Mouse (Mus musculus) hindbrain, embryonic 12.5 days (tissue): ENCODE measurements at regions not wholly inside any gene's neighbourhood (a gene's known extent, or its start where the extent isn't known, plus 50 kb on each side); places are given as distances from the start of the nearest gene placed in this dataset.
A peak's percentile ranks its signal among the peaks of the same experiment; 100 is the strongest.
"Not testable (repeated sequence)": the region's sequence is repeated elsewhere in the genome, so short reads cannot be mapped to it uniquely, and the experiment has no call there.

Experiments
- ATAC-seq: fragments of 200-750 bp; cut with Nextera tagmentation; 2 replicates; pipeline ENCODE4 v1.8.0; 2017; ENCODE audit warnings: moderate TSS enrichment; ENCODE audit not compliant: low FRiP score
- H3K27ac ChIP-seq: fragments of 300-500 bp; sonication (generic); 2 replicates; pipeline ENCODE4 v1.5.1; 2016; ENCODE audit warnings: mild to moderate bottlenecking
- H3K27me3 ChIP-seq: fragments of 300-500 bp; sonication (generic); 2 replicates; pipeline ENCODE4 v1.6.1; 2016; ENCODE audit warnings: mild to moderate bottlenecking
- H3K36me3 ChIP-seq: fragments of 300-500 bp; sonication (generic); 2 replicates; pipeline ENCODE4 v1.6.1; 2016; ENCODE audit warnings: mild to moderate bottlenecking
- H3K4me1 ChIP-seq: fragments of 300-500 bp; sonication (generic); 2 replicates; pipeline ENCODE4 v1.6.1; 2016
- H3K4me2 ChIP-seq: fragments of 300-500 bp; sonication (generic); replicated peaks from 2 replicates; pipeline ENCODE4 v1.6.1; 2016; ENCODE audit warnings: mild to moderate bottlenecking
- H3K4me3 ChIP-seq: fragments of 300-500 bp; sonication (generic); 2 replicates; pipeline ENCODE4 v1.5.1; 2016; ENCODE audit warnings: mild to moderate bottlenecking
- H3K9ac ChIP-seq: fragments of 300-500 bp; sonication (generic); 2 replicates; pipeline ENCODE4 v1.6.1; 2016; ENCODE audit warnings: mild to moderate bottlenecking, moderate library complexity
- H3K9me3 ChIP-seq: fragments of 300-500 bp; sonication (generic); replicated peaks from 2 replicates; pipeline ENCODE4 v1.6.1; 2016; ENCODE audit warnings: mild to moderate bottlenecking
- WGBS: fragments of 180-500 bp; shearing (Covaris S2); methylation state at CpG from one replicate; pipeline ENCODE4 v1.1.7; 2016; 5-methylcytosine and 5-hydroxymethylcytosine counted together

DNA sequence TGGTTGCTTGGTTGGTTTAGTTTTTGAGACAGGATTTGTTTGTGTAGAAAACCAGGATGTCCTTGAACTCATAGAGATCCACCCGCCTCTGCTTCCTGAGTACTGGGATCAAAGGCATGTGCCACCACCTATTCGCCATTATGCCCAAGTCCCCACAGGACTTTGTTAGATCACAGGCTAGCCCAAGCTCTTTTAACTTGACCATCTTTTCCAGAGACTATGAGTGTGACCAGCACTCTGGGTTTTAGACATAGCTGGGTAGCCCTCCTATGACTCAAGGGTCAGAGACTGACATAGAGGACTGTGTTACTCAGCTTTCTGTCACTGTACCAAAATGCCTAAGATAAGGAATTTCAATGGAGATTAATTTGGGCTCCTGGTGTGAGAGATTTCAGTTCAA is 295.3 kb upstream of the Kdm8 start:
- Histone ChIP-seq H3K27ac (no peak overlapping the region), H3K36me3 (no peaks in the 10 kb centered on the region), H3K27me3 (no peaks in the 10 kb centered on the region), H3K9ac (no peak overlapping the region), H3K4me1 (no peaks in the 10 kb centered on the region), H3K4me2 (no peak overlapping the region), H3K4me3 (no peak overlapping the region), H3K9me3 (no peaks in the 10 kb centered on the region)
- 98% methylated on average over 2 of the region's 2 CpGs for WGBS
- no peak for ATAC-seq

DNA sequence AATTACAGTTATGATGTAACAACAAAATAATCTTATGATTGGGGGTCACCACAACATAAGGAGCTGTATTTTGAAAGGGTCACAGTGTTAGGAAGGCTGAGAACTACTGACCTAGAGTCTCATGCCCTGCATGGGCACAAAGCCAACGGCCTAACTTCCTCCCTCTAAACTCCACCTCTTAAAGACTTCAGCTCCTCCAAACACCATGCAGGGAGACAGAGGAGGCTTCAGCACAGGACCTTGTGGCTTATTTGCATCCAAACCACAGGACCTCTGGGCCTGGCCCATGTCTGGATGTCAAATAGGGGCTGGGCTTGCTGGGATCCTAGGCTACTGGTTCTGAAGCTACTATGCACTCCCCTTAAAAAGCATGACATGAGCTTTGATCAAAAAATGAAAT is 294.7 kb upstream of the Kdm8 start:
- H3K27me3 ChIP-seq = no peaks in the 10 kb centered on the region

DNA sequence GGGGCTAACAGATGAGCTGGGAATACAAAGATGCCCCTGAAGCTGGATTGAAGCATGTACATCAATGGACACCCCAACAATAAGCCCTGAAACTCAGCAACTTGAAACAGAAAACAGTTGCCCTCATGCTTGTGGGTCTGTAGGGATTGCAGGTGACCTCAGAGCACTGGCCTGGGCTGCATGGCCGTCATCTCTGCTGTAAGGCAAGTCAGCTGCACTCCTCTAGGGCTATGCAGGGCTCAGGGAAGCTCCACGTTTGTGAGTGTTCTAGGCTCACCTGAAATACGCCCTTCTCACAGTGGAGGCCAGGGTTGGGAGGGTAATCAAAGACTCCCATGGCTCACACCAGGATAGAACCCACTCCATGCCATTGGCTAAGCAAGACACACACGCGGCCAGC is 292.2 kb upstream of the Kdm8 start:
- Histone ChIP-seq H3K4me2 (no peak overlapping the region), H3K9me3 (no peaks in the 10 kb centered on the region), H3K4me3 (no peak overlapping the region), H3K27ac (no peak overlapping the region), H3K9ac (no peak overlapping the region), H3K36me3 (no peaks in the 10 kb centered on the region), H3K27me3 (no peaks in the 10 kb centered on the region), H3K4me1 (peaks cover 5% of the 10 kb centered on the region)
- no peak for ATAC-seq
- WGBS = 83% methylated on average over 5 of the region's 5 CpGs

More for the DNA sequence above, 294.7 kb upstream of the Kdm8 start:
- no peaks in the 10 kb centered on the region for H3K4me1 ChIP-seq
- no peaks in the 10 kb centered on the region for H3K36me3 ChIP-seq
- no peak overlapping the region for H3K9ac ChIP-seq
- H3K27ac ChIP-seq = no peak overlapping the region
- no peak overlapping the region for H3K4me2 ChIP-seq
- no peak overlapping the region for H3K4me3 ChIP-seq
- no peak for ATAC-seq
- H3K9me3 ChIP-seq = no peaks in the 10 kb centered on the region
- WGBS = 71% methylated on average over 1 of the region's 1 CpGs

DNA sequence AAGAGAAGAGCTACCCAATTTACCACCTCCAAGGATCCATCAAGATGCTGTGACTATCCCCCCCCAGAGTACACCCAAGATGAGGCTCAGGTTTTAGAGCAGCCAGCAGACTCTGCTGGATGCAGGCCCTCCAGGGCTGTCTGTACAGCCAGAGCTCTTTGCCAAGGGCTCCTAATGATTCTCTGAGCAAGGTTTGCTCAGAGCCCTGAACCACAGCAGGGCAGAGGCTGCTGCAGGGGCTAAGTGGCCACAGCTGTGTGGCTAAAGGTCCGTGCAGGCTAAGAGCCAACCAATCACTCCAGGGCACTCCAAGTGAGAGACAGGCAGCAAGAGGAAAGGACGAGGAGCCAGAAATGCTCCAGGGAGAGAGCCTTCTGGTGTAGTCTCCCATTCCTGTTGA is 289.2 kb upstream of the Kdm8 start:
- Histone ChIP-seq H3K9me3 (no peaks in the 10 kb centered on the region), H3K4me3 (no peak overlapping the region), H3K27ac (0 out of 2 replicates have a peak overlapping the region, but pooled peaks have one; percentile 35), H3K4me2 (no peak overlapping the region), H3K36me3 (no peaks in the 10 kb centered on the region), H3K9ac (no peak overlapping the region), H3K27me3 (no peaks in the 10 kb centered on the region), H3K4me1 (peaks cover 5% of the 10 kb centered on the region)
- ATAC-seq = no peak
- 26% methylated on average over 2 of the region's 2 CpGs for WGBS

DNA sequence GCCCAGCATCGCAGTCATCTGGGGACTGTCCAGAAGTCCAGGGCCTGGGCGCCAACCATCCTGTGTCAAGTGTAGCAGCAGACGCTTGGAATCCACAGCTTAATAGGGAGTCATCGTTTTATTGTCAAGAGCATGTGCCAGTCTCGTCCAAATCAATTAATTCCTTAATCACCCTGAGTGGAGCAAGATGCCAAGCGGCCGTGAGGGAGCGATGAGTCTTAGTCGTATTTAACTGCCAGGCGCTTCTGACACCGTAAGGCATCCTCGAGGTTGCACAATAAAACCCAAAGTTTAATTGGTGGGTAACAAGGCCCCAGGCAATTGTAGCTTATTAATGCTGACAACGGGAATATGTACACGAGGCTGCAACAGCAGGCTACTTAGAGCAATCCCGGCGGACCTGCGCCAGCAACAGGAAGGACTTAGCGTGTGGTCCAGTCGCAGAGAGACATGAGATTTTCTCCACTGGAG is 277.6 kb upstream of the Kdm8 start:
- Histone ChIP-seq H3K36me3 (no peaks in the 10 kb centered on the region), H3K9ac (no peak overlapping the region), H3K27ac (no peak overlapping the region), H3K27me3 (no peaks in the 10 kb centered on the region), H3K4me3 (no peak overlapping the region), H3K9me3 (no peaks in the 10 kb centered on the region), H3K4me2 (no peak overlapping the region), H3K4me1 (no peaks in the 10 kb centered on the region)
- ATAC-seq = no peak
- WGBS = 74% methylated on average over 19 of the region's 19 CpGs

GRCm38 (mm10) chr7:125167666-125168065 is 276.8 kb upstream of the Kdm8 start:
- H3K4me3 ChIP-seq = no peak overlapping the region
- H3K9ac ChIP-seq = no peak overlapping the region
- H3K27me3 ChIP-seq = no peaks in the 10 kb centered on the region
- no peaks in the 10 kb centered on the region for H3K9me3 ChIP-seq
- no peaks in the 10 kb centered on the region for H3K36me3 ChIP-seq
- WGBS = 82% methylated on average over 4 of the region's 4 CpGs
- H3K4me1 ChIP-seq = no peaks in the 10 kb centered on the region
- no peak for ATAC-seq
- H3K27ac ChIP-seq = no peak overlapping the region
- no peak overlapping the region for H3K4me2 ChIP-seq

DNA sequence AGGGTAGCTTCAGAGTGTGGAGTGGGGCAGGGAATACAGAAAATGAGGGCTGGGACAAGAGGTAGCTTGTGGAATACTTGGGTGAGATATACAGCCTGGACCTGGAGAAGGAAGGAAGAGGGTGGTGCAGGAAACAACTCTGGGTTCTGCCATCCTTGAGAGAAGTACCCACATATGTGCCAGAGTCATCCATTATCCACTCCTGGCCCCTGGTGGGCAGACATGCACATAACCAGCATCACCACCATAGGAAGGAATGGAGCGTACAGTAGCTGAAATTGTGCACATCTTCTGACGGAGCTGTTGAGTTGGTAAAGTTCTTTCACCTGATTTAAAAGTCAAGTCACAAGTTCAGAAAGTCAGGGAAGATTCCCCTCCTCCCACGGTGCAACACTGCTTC is 262.9 kb upstream of the Kdm8 start:
- H3K27me3 ChIP-seq = no peaks in the 10 kb centered on the region
- no peak for ATAC-seq
- WGBS = 92% methylated on average over 3 of the region's 3 CpGs

DNA sequence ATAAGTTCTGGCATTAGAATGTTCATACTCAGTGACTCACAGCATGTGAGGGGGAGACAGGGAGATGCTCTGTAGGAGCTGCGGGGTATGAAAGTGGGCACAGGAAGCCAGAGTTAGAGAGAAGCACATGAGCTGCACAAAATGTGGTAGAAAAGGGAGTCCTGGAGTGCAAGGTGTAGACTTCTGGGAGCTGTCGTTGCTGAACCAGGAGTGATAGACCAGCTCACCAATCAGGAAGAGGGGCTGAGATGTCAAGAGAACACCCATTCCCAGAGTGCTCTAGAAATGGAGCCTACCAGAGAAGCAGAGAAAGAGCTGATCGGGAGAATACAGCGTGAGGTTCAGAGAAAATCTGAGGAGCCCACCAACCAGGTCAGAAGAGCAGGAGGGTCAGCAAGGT is 262.2 kb upstream of the Kdm8 start:
- ATAC-seq = no peak
- H3K4me3 ChIP-seq = no peak overlapping the region
- no peak overlapping the region for H3K27ac ChIP-seq
- no peaks in the 10 kb centered on the region for H3K9me3 ChIP-seq
- H3K27me3 ChIP-seq = no peaks in the 10 kb centered on the region
- H3K36me3 ChIP-seq = no peaks in the 10 kb centered on the region
- H3K4me1 ChIP-seq = 0 out of 2 replicates have a peak, but pooled peaks cover 2% of the 10 kb centered on the region
- WGBS = 87% methylated on average over 4 of the region's 4 CpGs
- H3K4me2 ChIP-seq = no peak overlapping the region
- no peak overlapping the region for H3K9ac ChIP-seq

More for the DNA sequence above, 262.9 kb upstream of the Kdm8 start:
- no peaks in the 10 kb centered on the region for H3K36me3 ChIP-seq
- no peaks in the 10 kb centered on the region for H3K9me3 ChIP-seq
- H3K4me1 ChIP-seq = 0 out of 2 replicates have a peak, but pooled peaks cover 2% of the 10 kb centered on the region
- H3K4me3 ChIP-seq = no peak overlapping the region
- no peak overlapping the region for H3K9ac ChIP-seq
- no peak overlapping the region for H3K27ac ChIP-seq
- no peak overlapping the region for H3K4me2 ChIP-seq

DNA sequence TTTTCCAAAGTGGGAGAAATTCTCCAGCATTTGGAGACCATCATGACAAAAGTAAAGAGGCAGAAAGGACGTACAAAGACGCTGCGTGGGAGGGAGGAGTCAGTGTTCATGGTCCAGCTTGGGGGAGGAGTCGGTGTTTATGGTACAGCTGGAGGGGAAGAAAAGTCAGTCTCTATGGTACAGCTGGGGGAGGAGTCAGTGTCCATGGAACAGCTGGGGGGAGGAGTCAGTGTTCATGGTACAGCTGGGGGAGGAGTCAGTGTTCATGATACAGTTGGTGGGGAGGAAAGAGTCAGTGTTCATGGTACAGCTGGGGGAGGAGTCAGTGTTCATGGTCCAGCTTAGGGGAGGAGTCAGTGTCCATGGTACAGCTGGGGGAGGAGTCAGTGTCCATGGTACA is 261.5 kb upstream of the Kdm8 start:
- not testable (repeated sequence) for ATAC-seq

DNA sequence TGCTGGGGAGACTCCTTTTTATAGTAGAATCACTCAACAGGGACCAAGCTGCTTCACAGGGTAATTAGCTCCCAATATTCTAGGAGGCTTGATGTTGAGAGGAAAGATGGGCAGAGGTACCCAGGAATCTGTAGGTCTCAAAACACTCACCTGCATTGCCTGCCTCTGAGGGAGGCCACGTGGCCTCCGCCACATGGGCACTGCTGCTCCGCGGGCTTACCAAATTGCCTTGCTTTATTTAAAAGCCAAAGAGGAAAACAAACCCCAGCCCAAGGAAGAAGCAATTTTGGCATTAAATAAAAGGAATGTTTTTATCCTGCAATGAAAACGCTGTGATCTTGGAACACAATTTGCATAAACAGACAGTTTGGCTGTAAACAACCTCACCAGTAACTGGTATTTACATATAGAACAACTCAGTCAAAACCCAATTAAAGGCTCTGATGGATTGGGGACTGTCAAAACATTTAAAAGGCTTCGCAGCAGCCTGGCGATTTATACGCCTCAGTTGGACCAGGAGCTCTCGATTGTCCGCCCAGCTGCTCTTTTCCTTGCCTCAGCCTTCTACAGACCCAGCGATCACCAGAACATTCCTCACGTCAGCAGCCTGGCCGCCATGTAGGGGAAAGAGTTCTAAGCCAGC is 259.3 kb upstream of the Kdm8 start:
- no peaks in the 10 kb centered on the region for H3K9me3 ChIP-seq
- no peaks in the 10 kb centered on the region for H3K36me3 ChIP-seq
- 0 out of 2 replicates have a peak, but pooled peaks cover 2% of the 10 kb centered on the region for H3K4me1 ChIP-seq
- H3K27me3 ChIP-seq = no peaks in the 10 kb centered on the region
- no peak overlapping the region for H3K9ac ChIP-seq
- H3K4me2 ChIP-seq = no peak overlapping the region
- ATAC-seq = no peak
- H3K4me3 ChIP-seq = no peak overlapping the region
- H3K27ac ChIP-seq = no peak overlapping the region
- 74% methylated on average over 13 of the region's 13 CpGs for WGBS

More for the DNA sequence above, 261.5 kb upstream of the Kdm8 start:
- H3K36me3 ChIP-seq, H3K4me1 ChIP-seq, H3K4me2 ChIP-seq, H3K9me3 ChIP-seq, H3K9ac ChIP-seq, H3K27ac ChIP-seq, H3K27me3 ChIP-seq, H3K4me3 ChIP-seq: not testable (repeated sequence)
- 90% methylated on average over 4 of the region's 4 CpGs for WGBS

GRCm38 (mm10) chr7:125187011-125187740 is 257.3 kb upstream of the Kdm8 start:
- no peak overlapping the region for H3K4me2 ChIP-seq
- H3K4me1 ChIP-seq = 0 out of 2 replicates have a peak, but pooled peaks cover 2% of the 10 kb centered on the region
- H3K27ac ChIP-seq = no peak overlapping the region
- H3K9ac ChIP-seq = no peak overlapping the region
- ATAC-seq = no peak
- no peaks in the 10 kb centered on the region for H3K27me3 ChIP-seq
- H3K9me3 ChIP-seq = no peaks in the 10 kb centered on the region
- no peak overlapping the region for H3K4me3 ChIP-seq
- WGBS = 86% methylated on average over 10 of the region's 10 CpGs
- no peaks in the 10 kb centered on the region for H3K36me3 ChIP-seq

DNA sequence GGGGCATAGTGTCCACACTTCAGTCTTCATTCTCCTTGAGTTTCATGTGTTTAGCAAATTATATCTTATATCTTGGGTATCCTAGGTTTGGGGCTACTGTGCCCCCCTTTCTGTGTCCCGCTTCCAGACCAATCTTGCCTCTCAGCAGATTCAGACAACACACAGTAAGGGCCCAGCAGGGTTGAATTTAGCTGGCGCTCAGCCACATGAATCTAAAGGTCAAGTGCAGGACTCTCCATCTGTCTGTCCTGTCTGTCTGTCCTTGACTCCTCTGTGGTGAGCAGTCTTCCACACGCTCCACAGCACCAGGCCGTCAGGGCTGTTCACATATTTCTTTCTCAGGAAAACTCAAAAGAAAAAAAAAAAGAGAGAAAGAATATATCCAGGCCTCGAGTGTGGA is 255.5 kb upstream of the Kdm8 start:
- H3K36me3 ChIP-seq = no peaks in the 10 kb centered on the region
- H3K27ac ChIP-seq = no peak overlapping the region
- no peaks in the 10 kb centered on the region for H3K9me3 ChIP-seq
- H3K27me3 ChIP-seq = no peaks in the 10 kb centered on the region
- 79% methylated on average over 5 of the region's 5 CpGs for WGBS
- H3K4me3 ChIP-seq = no peak overlapping the region
- no peaks in the 10 kb centered on the region for H3K4me1 ChIP-seq
- H3K4me2 ChIP-seq = no peak overlapping the region
- no peak overlapping the region for H3K9ac ChIP-seq
- no peak for ATAC-seq

DNA sequence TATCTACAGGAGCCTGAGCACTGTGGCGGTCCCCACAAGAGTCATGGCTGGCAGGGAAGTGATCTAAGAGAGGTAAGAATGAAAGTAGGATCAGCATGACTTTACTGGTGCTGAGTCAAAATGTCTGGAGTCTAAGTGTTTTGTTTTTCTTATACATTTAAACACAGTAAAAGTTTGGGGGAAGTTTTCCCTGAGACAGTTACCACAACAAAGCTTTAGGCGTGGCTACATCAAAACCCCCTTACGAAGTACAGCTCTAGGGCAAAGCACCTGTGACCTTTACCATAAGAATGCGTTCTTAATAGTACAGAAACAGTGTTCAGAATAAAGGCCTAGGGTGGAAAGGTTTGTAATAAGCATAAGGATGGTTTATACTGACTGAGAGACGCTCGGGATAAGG is 254.4 kb upstream of the Kdm8 start:
- H3K9me3 ChIP-seq = no peaks in the 10 kb centered on the region
- H3K27ac ChIP-seq = no peak overlapping the region
- H3K4me3 ChIP-seq = no peak overlapping the region
- H3K4me1 ChIP-seq = no peaks in the 10 kb centered on the region
- no peak for ATAC-seq
- H3K27me3 ChIP-seq = no peaks in the 10 kb centered on the region
- WGBS = 83% methylated on average over 6 of the region's 6 CpGs
- no peaks in the 10 kb centered on the region for H3K36me3 ChIP-seq
- H3K4me2 ChIP-seq = no peak overlapping the region
- no peak overlapping the region for H3K9ac ChIP-seq
